Mouse (Mus musculus): ENCODE results near the gene Lrrc17. TPM values are rescaled to one million over a fixed set of nuclear protein-coding genes. Genes with fewer than 3 reads are reported as not detected.

Gene Lrrc17
- 115 and 129 TPM in 2 replicates for polyA plus RNA-seq (2015; fragmentation: Nextera tagmentation; extraction: Ambion mirVana)

GRCm38 (mm10) chr5:21543409-21544201 lies at the start of gene Lrrc17:
Lrrc17 (plus strand) TSS chr5:21543559.
- 15% methylated on average over 17 of the region's 17 CpGs for WGBS
- peak; percentile 87 for ATAC-seq (ENCODE audit: insufficient number of reproducible peaks, insufficient read depth, low FRiP score, low TSS enrichment, low read depth)
- H3K4me3 ChIP-seq = peak within 1 kb of the TSS; percentile 60
- peak within 1 kb of the TSS; percentile 97 for H3K27ac ChIP-seq
- H3K36me3 ChIP-seq = peaks cover 13% of the 10 kb centered on the region
- peak within 1 kb of the TSS; percentile 75 for H3K9ac ChIP-seq
- H3K27me3 ChIP-seq = no peaks in the 10 kb centered on the region
- peak within 1 kb of the TSS; percentile 58 for H3K4me2 ChIP-seq
- H3K9me3 ChIP-seq = no peaks in the 10 kb centered on the region
- peaks cover 34% of the 10 kb centered on the region for H3K4me1 ChIP-seq

GRCm38 (mm10) chr5:21494781-21495180 lies 48.6 kb upstream of the Lrrc17 start:
- no peak for ATAC-seq (ENCODE audit: insufficient number of reproducible peaks, insufficient read depth, low FRiP score, low TSS enrichment, low read depth)
- Histone ChIP-seq H3K9me3 (no peaks in the 10 kb centered on the region), H3K4me1 (peaks cover 62% of the 10 kb centered on the region), H3K9ac (no peak overlapping the region), H3K27ac (no peak overlapping the region), H3K4me3 (no peak overlapping the region), H3K27me3 (no peaks in the 10 kb centered on the region), H3K36me3 (no peaks in the 10 kb centered on the region), H3K4me2 (no peak overlapping the region)
- 36% methylated on average over 3 of the region's 3 CpGs for WGBS

GRCm38 (mm10) chr5:21496321-21496720 lies 47.0 kb upstream of the Lrrc17 start:
- Histone ChIP-seq H3K4me3 (no peak overlapping the region), H3K27me3 (no peaks in the 10 kb centered on the region), H3K36me3 (no peaks in the 10 kb centered on the region), H3K4me1 (peaks cover 54% of the 10 kb centered on the region), H3K27ac (peak overlapping the region; percentile 66), H3K9me3 (no peaks in the 10 kb centered on the region), H3K4me2 (no peak overlapping the region), H3K9ac (no peak overlapping the region)
- WGBS = 22% methylated on average over 6 of the region's 6 CpGs
- ATAC-seq (ENCODE audit: insufficient number of reproducible peaks, insufficient read depth, low FRiP score, low TSS enrichment, low read depth) = no peak

GRCm38 (mm10) chr5:21496881-21497280 lies 46.5 kb upstream of the Lrrc17 start:
- Histone ChIP-seq H3K27ac (peak overlapping the region; percentile 66; the same call in 1 of the 2 replicates), H3K9ac (no peak overlapping the region), H3K27me3 (no peaks in the 10 kb centered on the region), H3K9me3 (no peaks in the 10 kb centered on the region), H3K4me3 (no peak overlapping the region), H3K4me1 (peaks cover 54% of the 10 kb centered on the region), H3K4me2 (no peak overlapping the region), H3K36me3 (no peaks in the 10 kb centered on the region)
- no peak for ATAC-seq (ENCODE audit: insufficient number of reproducible peaks, insufficient read depth, low FRiP score, low TSS enrichment, low read depth)
- 39% methylated on average over 3 of the region's 3 CpGs for WGBS

GRCm38 (mm10) chr5:21498490-21498889 lies 44.9 kb upstream of the Lrrc17 start:
- Histone ChIP-seq H3K27ac (no peak overlapping the region), H3K4me3 (no peak overlapping the region), H3K9ac (no peak overlapping the region), H3K4me2 (no peak overlapping the region), H3K27me3 (no peaks in the 10 kb centered on the region), H3K4me1 (peaks cover 46% of the 10 kb centered on the region), H3K36me3 (no peaks in the 10 kb centered on the region), H3K9me3 (no peaks in the 10 kb centered on the region)
- ATAC-seq (ENCODE audit: insufficient number of reproducible peaks, insufficient read depth, low FRiP score, low TSS enrichment, low read depth) = no peak
- WGBS = 93% methylated on average over 2 of the region's 2 CpGs

GRCm38 (mm10) chr5:21498925-21499324 lies 44.4 kb upstream of the Lrrc17 start:
- peaks cover 42% of the 10 kb centered on the region for H3K4me1 ChIP-seq
- H3K4me2 ChIP-seq = no peak overlapping the region
- no peak overlapping the region for H3K9ac ChIP-seq
- H3K27me3 ChIP-seq = no peaks in the 10 kb centered on the region
- H3K36me3 ChIP-seq = no peaks in the 10 kb centered on the region
- 88% methylated on average over 11 of the region's 11 CpGs for WGBS
- H3K4me3 ChIP-seq = no peak overlapping the region
- ATAC-seq (ENCODE audit: insufficient number of reproducible peaks, insufficient read depth, low FRiP score, low TSS enrichment, low read depth) = no peak
- no peak overlapping the region for H3K27ac ChIP-seq
- H3K9me3 ChIP-seq = no peaks in the 10 kb centered on the region

- Histone ChIP-seq H3K9ac (no peak overlapping the region), H3K4me3 (no peak overlapping the region), H3K9me3 (no peaks in the 10 kb centered on the region), H3K4me1 (peaks cover 35% of the 10 kb centered on the region), H3K27me3 (no peaks in the 10 kb centered on the region), H3K4me2 (no peak overlapping the region), H3K36me3 (no peaks in the 10 kb centered on the region), H3K27ac (no peak overlapping the region)
- no peak for ATAC-seq (ENCODE audit: insufficient number of reproducible peaks, insufficient read depth, low FRiP score, low TSS enrichment, low read depth)
- 73% methylated on average over 10 of the region's 10 CpGs for WGBS
Observed at GRCm38 (mm10) chr5:21500133-21500532, 43.2 kb upstream of the Lrrc17 start.

GRCm38 (mm10) chr5:21500941-21501340 lies 42.4 kb upstream of the Lrrc17 start:
- no peak for ATAC-seq (ENCODE audit: insufficient number of reproducible peaks, insufficient read depth, low FRiP score, low TSS enrichment, low read depth)
- H3K27me3 ChIP-seq = no peaks in the 10 kb centered on the region
- H3K9ac ChIP-seq = no peak overlapping the region
- no peak overlapping the region for H3K4me3 ChIP-seq
- H3K36me3 ChIP-seq = no peaks in the 10 kb centered on the region
- no peak overlapping the region for H3K4me2 ChIP-seq
- peaks cover 26% of the 10 kb centered on the region for H3K4me1 ChIP-seq
- no peaks in the 10 kb centered on the region for H3K9me3 ChIP-seq
- no peak overlapping the region for H3K27ac ChIP-seq
- WGBS = 79% methylated on average over 2 of the region's 2 CpGs

GRCm38 (mm10) chr5:21502936-21503610 lies 40.3 kb upstream of the Lrrc17 start:
- H3K27me3 ChIP-seq = no peaks in the 10 kb centered on the region
- H3K27ac ChIP-seq = no peak overlapping the region
- peaks cover 29% of the 10 kb centered on the region for H3K4me1 ChIP-seq
- no peak overlapping the region for H3K9ac ChIP-seq
- H3K36me3 ChIP-seq = no peaks in the 10 kb centered on the region
- H3K9me3 ChIP-seq = no peaks in the 10 kb centered on the region
- no peak overlapping the region for H3K4me2 ChIP-seq
- 0 out of 2 replicates have a peak, but pooled peaks have one; percentile 58 for ATAC-seq (ENCODE audit: insufficient number of reproducible peaks, insufficient read depth, low FRiP score, low TSS enrichment, low read depth)
- H3K4me3 ChIP-seq = no peak overlapping the region
- WGBS = 55% methylated on average over 13 of the region's 13 CpGs

GRCm38 (mm10) chr5:21505159-21505558 lies 38.2 kb upstream of the Lrrc17 start:
- Histone ChIP-seq H3K4me2 (no peak overlapping the region), H3K27me3 (no peaks in the 10 kb centered on the region), H3K9me3 (no peaks in the 10 kb centered on the region), H3K27ac (no peak overlapping the region), H3K4me3 (no peak overlapping the region), H3K4me1 (peaks cover 29% of the 10 kb centered on the region), H3K9ac (no peak overlapping the region), H3K36me3 (no peaks in the 10 kb centered on the region)
- WGBS = 89% methylated on average over 8 of the region's 8 CpGs
- ATAC-seq (ENCODE audit: insufficient number of reproducible peaks, insufficient read depth, low FRiP score, low TSS enrichment, low read depth) = no peak

- no peaks in the 10 kb centered on the region for H3K36me3 ChIP-seq
- H3K9ac ChIP-seq = no peak overlapping the region
- no peak overlapping the region for H3K4me3 ChIP-seq
- H3K4me2 ChIP-seq = no peak overlapping the region
- no peaks in the 10 kb centered on the region for H3K9me3 ChIP-seq
- H3K27ac ChIP-seq = peak overlapping the region; percentile 55; the same call in 1 of the 2 replicates
- 26% methylated on average over 1 of the region's 1 CpGs for WGBS
- no peaks in the 10 kb centered on the region for H3K27me3 ChIP-seq
- peak; percentile 62; the same call in 1 of the 2 replicates for ATAC-seq (ENCODE audit: insufficient number of reproducible peaks, insufficient read depth, low FRiP score, low TSS enrichment, low read depth)
- H3K4me1 ChIP-seq = peaks cover 21% of the 10 kb centered on the region
Observed at GRCm38 (mm10) chr5:21506887-21507286, 36.5 kb upstream of the Lrrc17 start.

- 80% methylated on average over 4 of the region's 4 CpGs for WGBS
- Histone ChIP-seq H3K27me3 (no peaks in the 10 kb centered on the region), H3K4me3 (no peak overlapping the region), H3K9ac (no peak overlapping the region), H3K36me3 (no peaks in the 10 kb centered on the region), H3K4me1 (peaks cover 25% of the 10 kb centered on the region), H3K27ac (no peak overlapping the region), H3K4me2 (no peak overlapping the region), H3K9me3 (no peaks in the 10 kb centered on the region)
- ATAC-seq (ENCODE audit: insufficient number of reproducible peaks, insufficient read depth, low FRiP score, low TSS enrichment, low read depth) = no peak
Observed at GRCm38 (mm10) chr5:21509801-21510200, 33.6 kb upstream of the Lrrc17 start.
